Mouse (Mus musculus) Muller cell, postnatal 12 days (primary cell): Measurements from ENCODE around the gene Cenpu.
"Not testable (repeated sequence)": the region's sequence is repeated elsewhere in the genome, so short reads cannot be mapped to it uniquely, and the experiment has no call there.

Source experiments
- DNase-seq: peaks from one replicate; pipeline ENCODE4 v3.0.0-alpha.2; 2015; ENCODE audit errors: inconsistent ontology term

Gene Cenpu

DNA sequence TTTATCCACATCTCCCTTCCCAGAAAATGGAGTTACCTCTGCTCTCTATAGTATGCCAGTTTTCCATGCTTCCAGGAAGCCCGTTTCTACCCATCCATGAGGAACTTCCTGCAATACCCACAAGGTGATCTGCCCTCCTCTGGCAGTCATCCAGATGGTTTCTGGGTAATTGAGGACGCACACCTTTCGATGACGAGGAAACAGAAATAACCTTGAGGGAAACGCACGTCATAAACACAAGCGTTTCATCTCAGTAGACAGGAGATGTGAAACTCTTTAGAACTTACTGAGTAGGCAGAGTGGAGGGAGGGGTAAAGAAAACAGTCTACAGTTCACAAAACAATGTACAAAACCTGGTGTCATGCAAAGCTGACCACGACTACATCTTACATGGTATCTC lies 1.8 kb upstream of the Cenpu start:
- no peak for DNase-seq

GRCm38 (mm10) chr8:46551029-46551428 lies 799 bp upstream of the Cenpu start:
- DNase-seq: peak; percentile 67

GRCm38 (mm10) chr8:46552441-46552765 lies 575 bp downstream of the Cenpu start:
- DNase-seq: no peak

DNA sequence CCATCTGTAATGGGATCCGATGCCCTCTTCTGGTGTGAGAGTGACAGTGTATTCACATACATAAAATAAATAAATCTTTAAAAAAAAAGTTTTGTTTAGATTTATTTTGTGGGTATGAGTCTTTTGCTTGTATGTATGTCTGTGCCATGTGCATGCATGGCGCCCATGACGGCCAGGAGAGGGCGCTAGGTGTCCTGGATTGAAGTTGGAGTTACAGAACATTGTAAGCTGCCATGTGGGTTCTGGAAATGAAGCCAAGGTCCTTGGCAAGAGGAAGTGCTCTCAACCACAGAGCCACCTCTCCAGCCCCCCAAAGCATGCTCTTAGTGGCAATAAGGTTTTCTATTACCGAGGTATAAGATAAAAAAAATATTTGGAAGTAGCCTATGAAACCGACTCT lies 7.6 kb downstream of the Cenpu start:
- DNase-seq: no peak

DNA sequence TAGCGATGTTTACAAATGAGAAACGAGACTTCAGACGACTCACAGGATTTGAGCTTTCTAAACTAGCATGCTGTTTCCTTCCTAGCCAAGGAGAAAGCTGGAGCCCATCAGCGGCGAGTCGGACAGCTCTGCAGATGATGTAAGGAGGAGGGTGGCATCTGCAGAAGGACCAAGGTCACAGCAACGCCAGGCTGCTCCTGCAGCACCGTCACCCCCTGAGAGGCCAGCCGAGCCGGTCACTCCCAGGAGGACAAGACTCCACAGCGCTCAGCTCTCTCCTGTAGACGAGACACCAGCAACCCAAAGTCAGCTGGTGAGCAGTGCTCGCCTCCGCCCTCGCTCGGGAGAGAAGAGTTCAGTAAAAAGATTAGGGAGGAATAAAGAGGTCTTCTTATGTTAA lies 10.5 kb downstream of the Cenpu start:
- no peak for DNase-seq

- DNase-seq: no peak
These were observed 15.2 kb downstream of the Cenpu start for GRCm38 (mm10) chr8:46566914-46567529.

DNA sequence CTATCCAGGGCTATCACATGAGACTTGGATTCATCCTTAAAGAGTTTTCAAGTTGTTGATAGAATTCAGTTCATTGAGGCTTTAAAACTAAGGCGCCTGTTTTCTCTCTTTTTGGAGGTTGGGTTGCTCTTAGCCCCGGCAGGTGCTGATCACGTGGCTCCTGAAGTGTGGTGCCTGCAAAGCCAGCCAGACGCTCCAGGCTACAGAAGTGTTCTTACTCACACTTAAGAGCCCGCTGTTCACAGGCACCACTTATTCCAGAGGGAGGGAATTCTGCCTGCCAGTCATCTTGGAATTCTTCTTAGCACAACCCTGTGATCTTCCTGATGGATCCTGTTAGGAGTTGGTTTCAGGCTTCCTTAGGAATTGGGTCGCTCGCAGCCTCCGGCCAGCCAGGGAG lies 16.1 kb downstream of the Cenpu start:
- no peak for DNase-seq

GRCm38 (mm10) chr8:46568942-46569341 lies 17.1 kb downstream of the Cenpu start:
- no peak for DNase-seq

DNA sequence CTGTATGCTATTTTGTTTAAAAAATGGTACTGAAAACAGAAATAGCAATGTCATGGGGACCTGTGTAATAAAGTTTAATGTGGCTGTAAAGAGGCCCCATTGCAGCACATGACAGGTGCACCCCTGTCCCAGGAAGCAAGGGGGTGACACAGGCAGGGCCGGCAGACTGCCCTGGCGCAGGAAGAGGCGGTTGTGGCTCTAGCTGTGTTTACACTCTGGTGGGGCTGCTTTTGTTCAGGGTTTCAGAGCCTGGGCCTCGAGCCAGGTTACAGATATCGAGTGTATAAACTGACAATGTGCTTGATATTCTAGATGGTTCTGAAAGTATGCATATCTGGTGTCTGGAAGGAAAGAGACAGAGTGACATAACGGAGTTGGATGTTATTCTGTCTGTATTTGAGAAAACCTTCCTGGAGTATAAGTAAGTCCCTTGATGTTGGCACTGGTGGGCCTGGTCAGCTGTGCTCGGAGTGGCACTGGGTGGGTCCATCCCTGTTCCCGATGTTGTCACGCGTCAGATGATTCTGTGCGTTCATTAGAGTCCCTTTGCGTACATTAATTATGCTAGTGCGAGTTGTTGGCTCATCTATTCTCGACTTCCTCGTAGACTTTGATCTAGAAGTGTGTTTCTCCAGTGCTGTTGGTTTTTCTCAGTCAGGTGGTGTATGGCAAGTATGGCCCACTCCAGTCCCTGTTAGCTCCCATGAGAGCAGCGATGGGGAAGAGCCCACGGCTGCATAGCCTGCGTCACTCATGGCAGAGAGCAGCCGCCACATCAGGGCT lies 18.0 kb downstream of the Cenpu start:
- DNase-seq: no peak

- no peak for DNase-seq
These were observed 18.8 kb downstream of the Cenpu start for GRCm38 (mm10) chr8:46570673-46571072.

- no peak for DNase-seq
These were observed 21.6 kb downstream of the Cenpu start for GRCm38 (mm10) chr8:46573446-46573845.

- DNase-seq: no peak
These were observed 22.1 kb downstream of the Cenpu start for GRCm38 (mm10) chr8:46573964-46574363.

DNA sequence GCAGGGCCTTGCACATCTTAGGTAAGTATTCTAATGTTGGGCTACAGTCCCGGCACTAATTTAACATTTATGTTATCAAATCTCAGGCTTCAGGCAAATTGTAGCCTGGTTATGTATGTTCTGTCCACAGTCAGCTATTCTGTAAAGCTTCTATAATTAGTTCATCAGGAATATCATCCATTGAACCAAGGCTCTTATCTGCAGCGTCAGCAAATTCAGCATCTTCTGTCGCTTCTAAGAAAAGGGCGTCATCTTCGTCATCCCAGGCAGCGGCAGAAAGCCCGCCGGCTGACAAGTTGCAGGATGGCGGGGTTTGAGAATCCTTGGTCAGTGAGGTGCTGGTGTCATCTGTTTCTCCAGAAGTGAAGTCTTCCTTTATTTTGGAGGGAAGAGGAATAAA lies 27.0 kb downstream of the Cenpu start:
- DNase-seq: no peak

- DNase-seq: not testable (repeated sequence)
These were observed 32.5 kb downstream of the Cenpu start for GRCm38 (mm10) chr8:46584328-46584727.

- no peak for DNase-seq
These were observed 33.7 kb downstream of the Cenpu start for GRCm38 (mm10) chr8:46585576-46585975.

GRCm38 (mm10) chr8:46587911-46588310 lies 36.1 kb downstream of the Cenpu start:
- DNase-seq: no peak

DNA sequence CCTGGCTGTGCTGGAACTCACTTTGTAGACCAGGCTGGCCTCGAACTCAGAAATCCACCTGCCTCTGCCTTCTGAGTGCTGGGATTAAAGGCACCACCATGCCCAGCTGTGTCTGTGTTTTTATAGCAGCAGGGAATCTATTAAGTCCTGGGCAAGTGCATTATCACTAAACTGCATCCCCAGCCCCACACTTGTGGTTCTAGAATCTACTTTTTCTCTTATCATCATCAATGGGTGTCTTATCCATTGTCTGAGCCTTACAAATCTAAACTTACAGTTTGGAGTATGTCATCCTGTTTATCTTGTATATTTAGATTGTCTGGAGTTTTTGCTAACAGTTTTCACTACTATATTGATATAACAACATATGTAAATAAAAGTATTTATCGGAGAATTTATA lies 36.8 kb downstream of the Cenpu start:
- DNase-seq: no peak

GRCm38 (mm10) chr8:46593067-46593466 lies 41.2 kb downstream of the Cenpu start:
- DNase-seq: no peak

GRCm38 (mm10) chr8:46593772-46594171 lies 41.9 kb downstream of the Cenpu start:
- no peak for DNase-seq

DNA sequence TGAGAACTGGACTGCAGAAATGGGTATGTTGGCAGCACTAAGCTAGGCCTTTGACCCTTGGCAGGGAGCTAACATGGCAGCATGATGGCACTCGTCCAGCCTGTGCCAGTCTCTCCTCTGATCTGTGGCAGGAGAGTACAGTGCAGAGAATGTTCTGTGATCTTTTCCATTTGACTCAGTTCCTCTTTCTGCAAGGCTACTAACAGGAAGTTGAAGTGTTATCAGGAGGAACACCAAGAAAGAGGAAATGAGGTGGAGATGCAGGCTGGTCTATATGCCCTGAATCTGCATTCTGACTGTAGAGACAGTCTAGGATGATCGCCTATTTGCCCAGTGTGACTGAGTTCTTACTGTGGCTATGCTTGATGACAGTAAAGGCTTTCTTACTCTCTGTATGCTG lies 43.8 kb downstream of the Cenpu start:
- no peak for DNase-seq

DNA sequence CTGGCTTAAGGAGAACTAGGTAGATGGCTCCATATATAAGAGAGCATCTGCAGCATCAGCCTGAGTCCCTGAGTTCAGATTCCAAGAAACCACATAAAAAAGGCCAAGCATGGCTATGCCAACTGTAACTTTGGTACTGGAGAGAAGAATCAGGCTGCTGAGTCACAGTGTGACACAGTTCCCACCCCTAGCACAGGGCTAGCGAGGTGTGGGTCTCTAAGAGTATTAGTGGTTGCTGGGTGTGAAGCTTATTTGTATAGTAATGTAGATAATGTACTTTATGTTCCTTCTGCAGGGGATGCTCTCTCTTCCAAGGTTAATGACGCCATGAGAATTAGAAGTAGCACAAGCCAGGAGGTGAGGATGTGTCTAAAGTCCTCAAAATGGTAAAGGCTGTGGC lies 44.7 kb downstream of the Cenpu start:
- no peak for DNase-seq

DNA sequence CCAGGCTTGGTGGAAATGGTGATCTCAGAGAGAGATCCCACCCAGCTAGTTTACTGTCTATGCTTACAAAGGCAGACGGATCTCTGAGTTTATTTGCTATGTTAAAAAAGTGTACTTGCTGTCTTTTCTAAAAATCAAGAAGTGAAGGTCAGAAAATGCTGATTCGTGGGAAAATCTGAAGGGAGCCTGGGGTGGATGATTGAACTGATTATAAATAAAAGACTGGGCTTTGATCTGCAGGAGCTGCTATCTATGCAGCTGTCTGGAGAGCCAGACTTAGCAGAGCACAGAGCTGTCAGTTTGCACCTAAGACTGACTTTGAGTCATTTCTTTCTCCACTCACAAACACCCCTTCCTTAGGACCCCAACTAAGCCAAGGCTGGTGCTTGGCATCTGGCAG lies 45.6 kb downstream of the Cenpu start:
- DNase-seq: no peak

DNA sequence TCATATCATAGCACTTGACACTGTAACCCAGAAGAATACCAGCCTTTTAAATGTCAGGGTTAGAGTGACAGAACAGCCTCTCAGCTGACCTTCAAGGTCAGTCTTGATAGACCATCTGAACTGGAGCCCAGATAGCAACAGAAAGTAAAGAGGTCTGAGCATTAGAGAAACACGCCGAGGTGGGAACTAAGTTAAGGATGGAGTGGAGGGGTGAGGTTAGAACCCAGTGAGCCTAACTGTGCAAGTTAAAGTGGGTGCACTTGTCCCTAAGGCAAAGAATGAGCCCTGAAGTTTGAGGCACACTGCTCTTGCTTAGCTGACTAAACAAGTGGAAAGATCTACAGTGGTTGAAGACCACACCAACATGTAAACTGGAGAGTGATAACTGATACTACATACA lies 46.3 kb downstream of the Cenpu start:
- DNase-seq: no peak

DNA sequence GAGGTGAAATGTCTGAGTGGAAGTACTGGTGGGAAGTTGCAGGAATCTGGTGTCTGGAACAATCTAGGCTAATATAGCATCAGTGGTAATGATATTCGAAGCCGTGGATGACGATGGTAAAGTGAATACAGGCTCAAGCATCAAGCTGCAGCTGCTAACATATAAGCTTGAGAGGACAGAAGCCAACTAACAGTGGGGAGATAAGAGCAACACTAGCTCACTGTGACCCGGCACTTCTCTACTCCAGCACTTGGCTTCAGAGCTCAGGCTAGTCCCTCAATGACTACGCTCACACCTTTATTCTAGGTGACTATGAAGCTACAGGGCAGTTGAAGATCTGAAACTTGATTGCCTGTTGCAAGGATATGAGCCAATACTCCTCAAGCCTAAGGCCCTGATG lies 46.9 kb downstream of the Cenpu start:
- no peak for DNase-seq
